ENCODE assay signal across 23 mouse cellular contexts in the genomic region with DNA sequence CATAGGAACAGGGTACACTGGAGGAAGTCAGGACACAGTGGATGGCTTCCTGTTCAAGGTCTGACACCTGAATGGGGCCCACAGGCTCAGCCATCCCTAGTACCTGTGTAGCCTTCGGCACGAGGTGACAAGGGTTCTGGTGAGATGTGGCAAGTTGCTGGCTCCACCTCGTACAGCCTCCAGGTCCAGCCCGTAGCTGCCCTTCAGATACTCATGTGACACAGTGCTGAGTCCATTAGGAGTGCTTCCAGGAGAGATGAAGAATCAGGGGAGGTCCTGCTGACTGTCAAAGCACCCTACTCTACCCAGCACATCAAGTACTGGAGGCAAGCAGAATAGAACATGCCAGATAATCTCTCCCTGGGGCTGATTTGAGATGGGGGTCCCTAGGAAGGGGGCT. TPM values are rescaled to one million over a fixed set of nuclear protein-coding genes. Genes with fewer than 3 reads are reported as not detected.
"Had no signal": no experiment of that assay in that cellular context is flagged by ENCODE, and none has a peak within 500 bp of the region (broad histone marks: within the 10 kb centered on the region; RNA-seq: fewer than 3 reads in every experiment).

No protein-coding gene starts in this region.

- H3K9ac ChIP-seq: liver, postnatal 0 days; lung, embryonic 15.5 days; midbrain, embryonic 12.5 days; midbrain, embryonic 15.5 days; neural tube, embryonic 13.5 days; neural tube, embryonic 15.5 days had no signal

- H3K27ac ChIP-seq: lung, embryonic 15.5 days; macrophage; midbrain, embryonic 12.5 days; midbrain, embryonic 15.5 days; neural tube, embryonic 13.5 days; neural tube, embryonic 15.5 days had no signal

- H3K4me3 ChIP-seq: lung, embryonic 15.5 days; megakaryocyte, embryonic 14.5 days; midbrain, embryonic 12.5 days; midbrain, embryonic 15.5 days; neural tube, embryonic 13.5 days; neural tube, embryonic 15.5 days had no signal

- ATAC-seq: liver, postnatal 0 days; lung, postnatal 0 days; midbrain, embryonic 15.5 days had no signal

- H3K4me2 ChIP-seq: lung, embryonic 15.5 days; midbrain, embryonic 12.5 days; midbrain, embryonic 15.5 days; neural tube, embryonic 13.5 days; neural tube, embryonic 15.5 days had no signal

- H3K27me3 ChIP-seq: lung, embryonic 15.5 days; midbrain, embryonic 12.5 days; midbrain, embryonic 15.5 days; neural tube, embryonic 13.5 days had no signal

- DNase-seq: liver, postnatal 0 days; lung, adult 2 months; lung, postnatal 14 days; lung, postnatal 36 days; retina, postnatal 1 day; right cerebral cortex, adult 18-20 months; right cerebral cortex, postnatal 25 days; right cerebral cortex, postnatal 4 days; spleen, adult 18-20 months; thymus, adult 18-20 months; thymus, postnatal 14 days; thymus, postnatal 36 days had no signal

- H3K36me3 ChIP-seq: midbrain, embryonic 15.5 days had no signal

- H3K9me3 ChIP-seq: lung, embryonic 15.5 days; midbrain, embryonic 12.5 days; midbrain, embryonic 15.5 days; neural tube, embryonic 13.5 days; neural tube, embryonic 15.5 days had no signal

RNA-seq across cellular contexts. Expression of a gene that starts 14.3 kb away (rescaled TPM):
- total RNA-seq: megakaryocyte progenitor cell, adult 5-6 weeks; monocyte, adult 5-6 weeks had no signal
- polyA plus RNA-seq: liver, postnatal 0 days; lung, adult 2 months; lung, postnatal 0 days; macrophage; thymus, postnatal 0 days had no signal

RNA-seq across cellular contexts. Expression of a gene that starts 24.6 kb away (rescaled TPM):
- total RNA-seq: megakaryocyte progenitor cell, adult 5-6 weeks; monocyte, adult 5-6 weeks had no signal

RNA-seq across cellular contexts. Expression of a gene that starts 38.2 kb away (rescaled TPM):
- total RNA-seq: monocyte, adult 5-6 weeks had no signal
- polyA plus RNA-seq: macrophage had no signal
